Mouse (Mus musculus) 3T3-L1 (cell line): ENCODE measurements at regions not wholly inside any gene's neighbourhood (a gene's known extent, or its start where the extent isn't known, plus 50 kb on each side); places are given as distances from the start of the nearest gene placed in this dataset.
"Not testable (repeated sequence)": the region's sequence is repeated elsewhere in the genome, so short reads cannot be mapped to it uniquely, and the experiment has no call there.

Experiments
- DNase-seq: peaks from one replicate; pipeline ENCODE4 v3.0.0-alpha.2; 2015; ENCODE audit warnings: low read depth, low spot score

DNA sequence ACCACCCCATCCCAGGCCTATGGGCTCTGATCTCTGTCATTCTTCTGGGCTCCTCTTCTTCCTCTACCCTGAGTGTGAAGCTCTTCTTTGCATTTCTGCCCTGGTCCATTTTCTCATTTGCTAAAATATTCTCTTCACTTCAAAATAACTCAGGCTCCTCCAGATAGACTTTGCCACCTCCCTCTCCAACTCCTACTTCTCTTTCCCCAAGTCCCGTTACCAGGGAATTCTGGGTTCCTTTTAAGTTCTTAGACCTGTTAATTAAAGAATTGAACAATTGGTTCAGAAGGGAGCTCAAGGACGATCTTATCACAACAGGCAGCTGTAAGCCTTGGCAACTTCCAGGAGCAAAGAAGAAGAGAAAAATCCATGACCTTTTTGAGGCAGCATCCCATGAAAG lies 122.9 kb upstream of the Arid1b start:
- no peak for DNase-seq

- DNase-seq: no peak
Observed at GRCm38 (mm10) chr17:4874459-4874858, 119.7 kb upstream of the Arid1b start.

DNA sequence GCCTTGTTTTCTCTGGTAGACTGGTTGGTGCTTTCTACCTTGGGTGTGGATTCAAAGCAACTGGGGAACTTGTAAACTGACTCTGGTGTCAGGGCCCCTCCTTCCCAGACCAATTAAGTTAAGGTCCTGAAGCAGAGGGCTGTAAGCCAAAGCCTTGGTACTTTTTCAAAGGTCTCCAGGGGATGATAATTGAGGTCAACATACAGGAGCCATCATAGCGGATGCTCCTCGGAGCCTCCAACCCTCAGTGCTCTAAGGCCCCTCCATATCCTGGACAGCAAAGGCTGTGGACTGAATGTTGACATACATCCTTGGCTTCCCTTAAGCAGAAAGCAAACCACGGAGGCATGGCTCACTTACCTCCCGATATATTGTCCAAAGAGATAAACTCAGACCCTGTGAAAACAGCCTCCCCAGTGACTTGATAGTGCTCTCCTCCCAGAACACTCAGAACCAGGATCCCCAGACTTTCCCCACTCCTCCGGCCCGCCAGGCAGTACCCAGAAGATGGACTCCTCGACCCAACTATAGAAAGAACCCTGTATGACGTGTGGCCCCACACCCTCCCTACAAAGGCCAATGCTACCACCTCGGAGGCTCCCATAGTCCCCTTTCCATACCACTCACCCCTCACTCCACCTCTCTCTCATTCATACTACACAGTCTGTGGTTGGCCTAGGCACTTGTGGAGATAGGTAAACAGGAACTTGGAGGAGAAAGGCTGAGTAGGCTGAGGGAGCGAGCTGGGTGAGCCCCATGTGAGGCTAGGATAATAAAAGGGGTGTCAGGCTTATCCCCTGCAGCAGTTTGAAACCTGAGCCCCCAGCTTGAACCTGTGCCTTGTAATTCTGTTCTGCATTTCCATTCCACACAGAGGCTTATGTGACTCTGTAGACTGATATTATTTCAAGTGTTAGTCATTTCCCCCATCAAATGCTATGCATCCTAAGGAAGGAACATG lies 118.8 kb upstream of the Arid1b start:
- no peak for DNase-seq

GRCm38 (mm10) chr17:4876431-4876830 lies 117.7 kb upstream of the Arid1b start:
- DNase-seq: no peak

DNA sequence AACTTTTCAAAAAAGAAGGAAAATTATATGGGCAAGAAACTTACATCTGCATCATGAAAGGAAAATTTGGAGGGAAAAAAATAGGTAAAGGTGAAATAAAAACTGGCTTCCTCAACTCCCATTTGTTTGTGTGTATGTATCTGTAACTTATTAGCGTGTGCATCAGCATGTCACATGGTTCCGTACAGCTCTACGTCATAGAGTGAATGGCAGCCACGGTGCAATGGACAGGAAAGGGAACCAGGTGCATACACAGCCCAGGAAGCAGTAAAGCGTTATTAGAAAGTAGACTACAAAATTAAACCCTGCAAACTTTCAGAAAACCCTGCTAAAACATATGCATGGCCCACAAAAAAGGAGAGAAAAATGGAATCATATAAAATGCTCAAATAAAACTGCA lies 112.7 kb upstream of the Arid1b start:
- no peak for DNase-seq

DNA sequence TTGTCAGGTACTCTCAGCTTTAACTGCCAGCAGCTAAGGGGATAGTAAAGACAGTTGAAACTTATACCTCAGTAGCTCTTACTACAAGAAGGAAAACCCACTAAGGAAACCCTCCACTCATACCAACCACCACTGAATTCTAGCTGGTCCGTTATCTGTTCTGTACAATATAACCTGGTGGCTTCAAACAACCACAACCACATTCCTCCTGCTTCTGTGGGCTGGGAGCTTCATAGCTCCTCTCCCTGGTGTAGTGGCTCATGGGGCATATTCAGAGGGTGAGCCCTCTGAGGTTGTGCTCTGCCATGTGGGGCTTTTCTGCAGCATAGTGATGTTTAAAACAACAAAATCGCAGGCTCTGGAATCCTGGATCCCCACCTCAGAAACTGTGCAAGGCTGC lies 110.0 kb upstream of the Arid1b start:
- no peak for DNase-seq

DNA sequence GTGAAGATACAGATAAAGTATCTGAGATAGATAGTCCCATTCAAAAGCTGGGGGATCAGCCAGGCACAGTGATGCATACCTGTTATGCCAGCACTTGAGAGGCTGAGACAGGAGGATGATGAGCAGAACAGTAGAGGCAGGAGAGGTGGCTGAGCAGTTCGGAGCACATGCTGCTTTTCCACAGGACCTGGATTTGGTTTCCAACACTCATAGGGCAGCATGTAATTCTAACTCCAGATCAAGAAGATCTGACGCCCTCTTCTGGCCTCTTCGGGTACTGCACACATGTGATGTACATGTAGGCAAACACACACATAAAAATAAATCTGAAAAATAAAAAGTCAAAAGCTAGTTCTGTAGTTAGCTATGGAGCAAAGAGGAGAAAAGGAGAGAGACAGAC lies 109.4 kb upstream of the Arid1b start:
- no peak for DNase-seq

- DNase-seq: not testable (repeated sequence)
Observed at GRCm38 (mm10) chr17:4887331-4887730, 106.8 kb upstream of the Arid1b start.

GRCm38 (mm10) chr17:4889577-4889976 lies 104.6 kb upstream of the Arid1b start:
- no peak for DNase-seq

GRCm38 (mm10) chr17:4890131-4890530 lies 104.0 kb upstream of the Arid1b start:
- DNase-seq: no peak

GRCm38 (mm10) chr17:4891576-4891975 lies 102.6 kb upstream of the Arid1b start:
- no peak for DNase-seq

GRCm38 (mm10) chr17:4894756-4895330 lies 99.3 kb upstream of the Arid1b start:
- DNase-seq: not testable (repeated sequence)

DNA sequence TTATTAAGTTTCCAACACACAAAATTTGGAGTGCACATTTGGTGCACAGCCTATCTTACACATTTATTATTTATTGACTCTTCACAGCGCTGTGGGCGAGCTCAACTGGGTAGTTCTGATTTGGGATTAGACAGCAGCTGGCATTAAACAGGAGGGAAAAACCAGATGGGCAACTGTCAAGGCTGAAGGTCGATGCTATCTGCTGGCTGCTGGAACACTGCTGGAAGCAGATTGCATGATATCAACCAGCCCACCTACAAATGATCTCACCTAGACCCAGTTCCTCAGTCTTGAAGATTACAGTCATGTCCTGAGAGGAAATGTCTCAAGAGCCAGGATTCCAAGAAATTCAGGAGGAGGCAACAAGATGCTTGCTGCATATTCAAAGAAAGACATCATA lies 91.0 kb upstream of the Arid1b start:
- DNase-seq: no peak

GRCm38 (mm10) chr17:4906504-4906903 lies 87.6 kb upstream of the Arid1b start:
- DNase-seq: peak; percentile 26

GRCm38 (mm10) chr17:4907181-4907752 lies 86.9 kb upstream of the Arid1b start:
- DNase-seq: peak; percentile 57

DNA sequence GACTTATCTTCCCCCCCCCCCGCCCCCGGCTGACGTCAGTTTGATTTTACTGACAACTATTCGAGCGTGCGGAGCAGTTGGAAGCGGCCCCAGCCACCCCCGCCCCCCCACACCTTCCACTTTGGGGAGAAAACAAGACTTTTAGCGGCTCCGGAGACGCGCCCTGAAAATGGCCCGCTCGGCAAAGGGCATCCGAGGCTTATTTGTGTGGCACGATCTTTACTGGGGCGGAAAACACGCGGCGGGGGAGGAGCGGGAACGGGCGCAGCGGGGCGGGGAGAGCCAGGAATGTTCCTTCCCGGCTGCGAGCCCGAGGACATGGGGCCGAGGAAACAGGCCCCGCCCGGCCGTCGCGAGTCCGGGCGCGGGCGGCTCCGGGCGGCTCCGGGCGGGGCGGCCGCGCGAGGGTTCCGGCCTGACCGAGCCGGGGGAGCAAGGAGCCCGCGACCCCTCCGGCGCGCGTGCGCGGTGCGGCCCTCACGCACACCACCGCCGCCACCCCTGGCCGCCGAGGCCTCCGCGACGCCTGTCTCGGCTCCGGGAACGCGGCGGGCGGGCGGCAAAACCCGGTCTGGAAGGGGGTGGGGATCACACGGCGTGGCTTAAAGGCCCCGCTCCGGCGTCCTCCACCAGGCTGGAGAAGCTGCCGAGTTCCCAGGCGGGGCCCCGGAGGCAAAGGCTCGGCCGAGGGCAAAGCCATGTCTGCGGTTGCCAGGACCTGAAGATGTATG lies 86.1 kb upstream of the Arid1b start:
- DNase-seq: peak; percentile 79

GRCm38 (mm10) chr17:4908572-4908965 lies 85.6 kb upstream of the Arid1b start:
- DNase-seq: no peak

DNA sequence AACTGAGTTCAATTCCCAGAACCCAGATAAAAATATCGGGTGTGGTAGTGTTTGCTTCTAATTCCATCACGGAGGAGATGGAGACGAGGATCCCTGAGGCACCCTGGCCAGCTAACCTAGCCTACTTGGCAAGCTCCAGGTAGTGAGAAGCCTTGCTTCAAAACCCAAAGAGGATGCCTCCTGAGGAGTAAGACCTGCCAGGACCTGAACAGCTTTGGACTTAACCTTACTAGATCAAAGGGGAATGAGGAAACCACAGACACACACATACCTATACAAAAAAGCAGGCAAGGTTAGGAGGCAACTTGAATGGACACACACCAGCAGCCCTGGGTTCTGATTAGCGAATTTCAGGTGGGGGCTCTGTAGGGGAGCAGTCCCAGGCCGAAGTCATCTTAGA lies 84.0 kb upstream of the Arid1b start:
- DNase-seq: no peak

DNA sequence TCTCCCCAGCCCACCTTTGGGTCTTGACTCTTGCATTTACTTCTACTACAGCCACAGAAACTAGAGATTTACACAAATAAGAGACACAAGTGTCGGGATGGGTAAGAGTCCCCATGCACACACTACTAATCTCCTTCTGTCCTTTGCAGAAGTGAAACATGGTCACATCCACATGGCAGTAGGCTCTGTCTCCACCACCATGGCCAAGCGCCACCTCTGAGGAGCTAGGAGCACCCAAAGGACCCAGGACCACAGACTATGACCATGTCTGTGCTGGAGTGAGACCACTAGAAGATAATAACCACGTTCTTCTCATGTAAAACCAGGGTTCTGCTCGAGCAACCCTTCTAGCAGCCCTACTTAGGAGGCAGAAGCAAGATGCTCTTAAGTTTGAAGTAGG lies 81.1 kb upstream of the Arid1b start:
- no peak for DNase-seq

- DNase-seq: no peak
Observed at GRCm38 (mm10) chr17:4919866-4920495, 74.2 kb upstream of the Arid1b start.

DNA sequence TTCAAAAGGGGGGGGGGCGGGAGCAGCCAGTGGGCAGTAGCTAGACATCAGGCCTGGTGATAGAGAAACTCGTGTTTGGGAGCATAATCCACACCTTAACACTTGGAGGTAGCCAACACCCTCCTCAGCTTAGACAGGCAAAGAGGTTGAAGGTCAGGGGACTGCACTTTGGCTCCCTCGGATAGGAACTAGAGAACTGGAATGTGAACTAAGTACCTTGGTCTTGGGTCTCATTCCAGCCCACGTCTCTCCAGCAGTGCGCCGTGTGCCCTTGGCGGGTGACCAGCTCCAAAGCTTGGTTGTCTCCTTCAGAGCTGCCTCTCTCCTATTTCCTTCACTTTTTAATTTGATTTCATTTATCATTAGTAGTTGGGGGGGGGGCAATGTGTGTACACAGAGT lies 73.0 kb upstream of the Arid1b start:
- no peak for DNase-seq

DNA sequence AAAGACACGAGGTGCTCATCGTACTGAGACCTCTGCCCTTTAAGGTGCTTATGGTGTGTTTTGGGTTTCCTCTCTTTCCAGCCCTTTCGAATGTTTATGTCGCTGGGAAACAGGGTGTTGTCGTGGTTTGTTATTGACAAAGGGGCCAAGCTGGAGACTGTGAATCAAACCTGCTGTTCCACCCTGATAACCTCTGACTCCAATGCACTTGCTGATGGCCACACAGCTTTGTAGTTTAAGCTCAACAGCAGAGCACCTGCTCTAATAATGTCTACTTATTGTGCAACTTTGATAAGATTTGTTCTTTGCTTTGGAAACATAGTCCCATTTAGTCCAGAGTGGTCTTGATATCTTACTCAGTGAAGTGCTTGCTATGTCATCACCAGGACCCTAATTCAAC lies 65.5 kb upstream of the Arid1b start:
- no peak for DNase-seq
